ENCODE assay signal across 21 mouse cellular contexts in genomic region chr2:161695819-161696218, GRCm38 (mm10).
A peak's percentile ranks its signal among the peaks of the same experiment; 100 is the strongest.
DNase-seq lines count a peak whose midpoint lies in the region; ATAC-seq lines count a peak whose summit lies in the region.
"Had no signal": no experiment of that assay in that cellular context is flagged by ENCODE, and none has a peak within 500 bp of the region (broad histone marks: within the 10 kb centered on the region; RNA-seq: fewer than 3 reads in every experiment).

No protein-coding gene starts in this region.

- ATAC-seq in frontal cortex, adult (ENCODE audit: low TSS enrichment), result peak; percentile 79
- ATAC-seq in monocyte, adult 5-6 weeks (replicated peaks; ENCODE audit: insufficient number of reproducible peaks, low FRiP score, low TSS enrichment, poor library complexity, severe bottlenecking), result no peak
- ATAC-seq: activated CD4-positive, CD25-positive, alpha-beta regulatory T cell, adult 4 months; CD4-positive, CD25-positive, alpha-beta regulatory T cell, adult 4 months; Patski had no signal

- no peak for DNase-seq in frontal cortex, postnatal 25 days (ENCODE audit: low spot score in 2 of 2)
- DNase-seq in right cerebral cortex, adult 18-20 months, result peak; percentile 13
- DNase-seq in right cerebral cortex, postnatal 10 days (ENCODE audit: low spot score in 2 of 2), result no peak
- DNase-seq in brain, adult 2 months (ENCODE audit: low read depth, low spot score), result peak; percentile 56
- DNase-seq in telencephalon, adult 2 months (ENCODE audit: low read depth, low spot score), result peak; percentile 54
- no peak for DNase-seq in layer of hippocampus, postnatal 10 days (ENCODE audit: low spot score in 2 of 2)
- DNase-seq: adrenal gland, adult 2 months; adrenal gland, adult 8-10 months; adrenal gland, postnatal 10 days; adrenal gland, postnatal 14 days; adrenal gland, postnatal 25 days; adrenal gland, postnatal 36 days; B cell, adult 2 months; cerebellum, adult 11 months; cerebellum, adult 11-12 months; cerebellum, adult 18-20 months had no signal

Comparison
In these comparisons a context has a peak if more than half of its experiments do, and no peak if none do; other contexts are left out.
1. DNase-seq: peak in right cerebral cortex, adult 18-20 months (single experiment), brain, adult 2 months (single experiment) and telencephalon, adult 2 months (single experiment); none in frontal cortex, postnatal 25 days (0 of 2), right cerebral cortex, postnatal 10 days (0 of 2) and layer of hippocampus, postnatal 10 days (0 of 2).